Mouse (Mus musculus) ES-Bruce4 (cell line): Measurements from ENCODE around the gene Magi2. TPM values are rescaled to one million over a fixed set of nuclear protein-coding genes. Genes with fewer than 3 reads are reported as not detected.

Experiments used
- H3K27ac ChIP-seq: 2 replicates; pipeline ENCODE4 v1.5.1; 2012; ENCODE audit warnings: low read length, inconsistent platforms; ENCODE audit not compliant: insufficient read depth
- H3K27me3 ChIP-seq: 2 replicates; pipeline ENCODE4 v1.6.1; 2012; ENCODE audit warnings: mild to moderate bottlenecking, low read length, inconsistent platforms; ENCODE audit not compliant: control insufficient read depth, poor library complexity, insufficient read depth, severe bottlenecking
- H3K36me3 ChIP-seq: 2 replicates; pipeline ENCODE4 v1.6.1; 2012; ENCODE audit warnings: inconsistent platforms, mild to moderate bottlenecking, low read length, moderate library complexity; ENCODE audit not compliant: control insufficient read depth, poor library complexity, insufficient read depth, severe bottlenecking
- H3K4me1 ChIP-seq: one replicate; pipeline ENCODE4 v1.8.1; 2011; ENCODE audit warnings: low read length; ENCODE audit not compliant: control insufficient read depth, insufficient read depth
- H3K4me3 ChIP-seq: 2 replicates; pipeline ENCODE4 v1.5.1; 2011; ENCODE audit warnings: low read depth, mild to moderate bottlenecking, low read length
- H3K9ac ChIP-seq: 2 replicates; pipeline ENCODE4 v1.6.1; 2012; ENCODE audit warnings: low read depth, mild to moderate bottlenecking, inconsistent platforms; ENCODE audit not compliant: poor library complexity, severe bottlenecking
- H3K9me3 ChIP-seq: replicated peaks from 2 replicates; pipeline ENCODE4 v1.6.1; 2012; ENCODE audit warnings: mild to moderate bottlenecking, low read length, inconsistent platforms; ENCODE audit not compliant: control insufficient read depth, poor library complexity, insufficient read depth, severe bottlenecking
- CTCF ChIP-seq: IDR thresholded peaks from one replicate; pipeline ENCODE4 v1.8.1; 2011; ENCODE audit warnings: low read depth, low read length
- EP300 ChIP-seq: IDR thresholded peaks from 2 replicates; pipeline ENCODE4 v1.6.1; 2011; ENCODE audit warnings: low read depth, low read length; ENCODE audit not compliant: insufficient read depth
- POLR2A ChIP-seq: IDR thresholded peaks from one replicate; pipeline ENCODE4 v1.8.1; 2011; ENCODE audit warnings: low read length; ENCODE audit not compliant: insufficient read depth
- polyA plus RNA-seq: library from polyadenylated mRNA; stranded (reverse); fragments of >200 nt; gene quantifications from 2 replicates; pipeline ENCODE4 v1.2.4, GENCODE M21; 2011; ENCODE audit warnings: low read depth; ENCODE audit not compliant: missing spikeins, insufficient read depth, insufficient read length

Gene Magi2
- polyA plus RNA-seq, 1 experiment: 1.8 TPM

- no peak overlapping the region for H3K27ac ChIP-seq
- H3K4me1 ChIP-seq: no peaks in the 10 kb centered on the region
- no peak overlapping the region for H3K9ac ChIP-seq
- no peak overlapping the region for H3K4me3 ChIP-seq
- H3K36me3 ChIP-seq: no peaks in the 10 kb centered on the region
- H3K27me3 ChIP-seq: no peaks in the 10 kb centered on the region
- H3K9me3 ChIP-seq: no peaks in the 10 kb centered on the region
- TF ChIP-seq EP300 (no peak), POLR2A (no peak), CTCF (no peak)
Measured at GRCm38 (mm10) chr5:20213299-20213698, 986.5 kb downstream of the Magi2 start.

- no peaks in the 10 kb centered on the region for H3K4me1 ChIP-seq
- H3K9ac ChIP-seq: no peak overlapping the region
- H3K27ac ChIP-seq: no peak overlapping the region
- H3K9me3 ChIP-seq: no peaks in the 10 kb centered on the region
- H3K27me3 ChIP-seq: no peaks in the 10 kb centered on the region
- no peak for TF ChIP-seq POLR2A
- no peak for TF ChIP-seq EP300
- no peak for TF ChIP-seq CTCF
- H3K4me3 ChIP-seq: no peak overlapping the region
- no peaks in the 10 kb centered on the region for H3K36me3 ChIP-seq
Measured at GRCm38 (mm10) chr5:20226471-20227210, 999.8 kb downstream of the Magi2 start.

GRCm38 (mm10) chr5:20227912-20228762, 1001.3 kb downstream of the Magi2 start:
- Histone ChIP-seq H3K27me3 (no peaks in the 10 kb centered on the region), H3K9me3 (no peaks in the 10 kb centered on the region), H3K4me1 (no peaks in the 10 kb centered on the region), H3K9ac (no peak overlapping the region), H3K36me3 (no peaks in the 10 kb centered on the region), H3K4me3 (no peak overlapping the region), H3K27ac (no peak overlapping the region)
- TF ChIP-seq EP300: no peak
- TF ChIP-seq CTCF: no peak
- TF ChIP-seq POLR2A: no peak

GRCm38 (mm10) chr5:20231908-20232307, 1005.1 kb downstream of the Magi2 start:
- H3K27ac ChIP-seq: no peak overlapping the region
- no peaks in the 10 kb centered on the region for H3K9me3 ChIP-seq
- H3K9ac ChIP-seq: no peak overlapping the region
- H3K4me1 ChIP-seq: no peaks in the 10 kb centered on the region
- TF ChIP-seq POLR2A (no peak), EP300 (no peak), CTCF (no peak)
- no peak overlapping the region for H3K4me3 ChIP-seq
- no peaks in the 10 kb centered on the region for H3K36me3 ChIP-seq
- H3K27me3 ChIP-seq: no peaks in the 10 kb centered on the region

GRCm38 (mm10) chr5:20241523-20241922, 1014.7 kb downstream of the Magi2 start:
- no peak overlapping the region for H3K9ac ChIP-seq
- TF ChIP-seq EP300 (no peak), POLR2A (no peak), CTCF (no peak)
- H3K9me3 ChIP-seq: no peaks in the 10 kb centered on the region
- no peak overlapping the region for H3K4me3 ChIP-seq
- H3K27ac ChIP-seq: no peak overlapping the region
- no peaks in the 10 kb centered on the region for H3K27me3 ChIP-seq
- H3K36me3 ChIP-seq: no peaks in the 10 kb centered on the region
- no peaks in the 10 kb centered on the region for H3K4me1 ChIP-seq

GRCm38 (mm10) chr5:20242496-20242895, 1015.7 kb downstream of the Magi2 start:
- H3K4me3 ChIP-seq: no peak overlapping the region
- no peaks in the 10 kb centered on the region for H3K4me1 ChIP-seq
- no peak for TF ChIP-seq CTCF
- no peak for TF ChIP-seq POLR2A
- TF ChIP-seq EP300: no peak
- no peaks in the 10 kb centered on the region for H3K9me3 ChIP-seq
- no peak overlapping the region for H3K27ac ChIP-seq
- H3K36me3 ChIP-seq: no peaks in the 10 kb centered on the region
- no peaks in the 10 kb centered on the region for H3K27me3 ChIP-seq
- H3K9ac ChIP-seq: no peak overlapping the region
